Mouse (Mus musculus): Measurements from ENCODE around the gene Cyp4f15.
"Not testable (repeated sequence)": the region's sequence is repeated elsewhere in the genome, so short reads cannot be mapped to it uniquely, and the experiment has no call there.

Cyp4f15 gene

DNA sequence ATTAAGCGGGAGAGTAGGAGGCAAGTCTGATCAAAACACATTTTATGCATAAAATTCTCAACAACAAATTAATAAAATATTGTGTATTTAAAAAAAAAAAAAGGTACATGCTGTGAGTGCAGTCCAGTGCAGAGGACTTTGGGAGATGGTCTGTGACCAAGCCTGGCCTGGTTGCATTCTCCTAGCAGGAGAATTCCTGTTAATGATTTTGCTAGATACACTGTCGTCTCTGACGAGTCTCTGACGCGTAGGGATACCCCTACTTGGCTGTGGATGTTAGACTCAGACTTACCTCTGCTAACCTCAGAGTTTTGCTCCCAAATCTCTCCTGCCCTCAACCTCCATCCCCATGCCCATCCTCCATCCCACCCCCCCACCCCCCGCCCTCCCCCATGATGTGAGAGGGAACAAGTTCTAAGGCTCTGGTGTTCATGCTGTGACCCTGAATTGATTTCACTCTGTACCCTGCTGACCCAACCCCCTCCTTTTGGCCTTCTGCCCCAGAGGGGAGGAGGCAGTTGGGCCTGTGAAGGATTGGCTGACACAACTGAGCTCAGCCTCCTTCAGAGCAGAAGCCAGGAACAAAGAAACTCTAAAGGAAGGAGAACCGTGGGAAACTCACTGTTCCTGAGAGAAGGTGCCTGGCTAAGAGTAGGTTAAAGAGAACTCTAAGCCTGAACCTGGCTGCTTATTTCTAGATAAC lies at the start of gene Cyp4f15:
Gene Cyp4f15, plus strand, starts transcription at position 580 of the 703 bp plus-strand sequence.
- DNase-seq (ENCODE audit: low spot score in 2 of 2) = peak; percentile 78 to 82

DNA sequence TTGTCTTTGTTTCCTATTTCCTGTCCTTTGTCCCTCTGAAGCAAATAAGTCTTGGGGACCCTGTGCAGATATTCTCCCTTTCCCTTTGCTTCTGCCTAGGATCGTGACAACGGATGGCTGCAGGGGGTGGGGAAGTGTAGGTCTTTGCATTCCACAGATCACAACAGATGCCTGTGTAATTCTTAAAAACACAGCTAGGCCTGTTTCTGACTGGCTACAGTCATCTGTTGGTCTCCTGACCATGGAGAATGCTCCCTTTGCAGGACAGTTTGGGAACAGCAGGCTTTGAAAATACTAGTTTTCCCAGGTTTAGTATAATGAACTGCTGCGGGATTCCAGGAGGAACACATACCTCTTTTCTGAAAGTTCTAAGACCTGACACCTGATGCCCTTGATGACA lies 49.1 kb upstream of the Cyp4f15 start:
- no peak for DNase-seq (ENCODE audit: low spot score in 2 of 2)

GRCm38 (mm10) chr17:32637151-32637550 lies 48.3 kb upstream of the Cyp4f15 start:
- DNase-seq (ENCODE audit: low spot score in 2 of 2) = no peak

GRCm38 (mm10) chr17:32646631-32647030 lies 38.8 kb upstream of the Cyp4f15 start:
- no peak for DNase-seq (ENCODE audit: low spot score in 2 of 2)

DNA sequence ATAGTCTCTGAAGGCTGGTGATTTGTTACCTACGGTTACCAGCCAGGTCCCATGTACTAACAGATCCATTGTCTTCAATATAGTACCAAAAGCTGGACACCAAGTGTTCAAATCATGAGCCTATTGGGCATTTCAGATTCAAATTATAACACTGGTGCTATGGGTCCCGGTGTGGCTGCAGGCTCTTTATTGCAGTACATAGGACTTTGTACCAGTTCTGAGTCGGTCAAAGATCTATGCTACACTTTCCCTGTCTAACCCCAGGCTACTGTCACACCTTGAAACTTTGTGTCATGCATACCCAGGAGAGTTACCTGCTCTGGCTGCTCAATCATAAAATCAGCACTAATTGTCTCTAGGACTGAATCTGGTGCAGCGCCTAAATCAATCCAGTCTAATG lies 31.6 kb upstream of the Cyp4f15 start:
- no peak for DNase-seq (ENCODE audit: low spot score in 2 of 2)

- DNase-seq (ENCODE audit: low spot score in 2 of 2) = no peak
Observed at GRCm38 (mm10) chr17:32657041-32657440, 28.4 kb upstream of the Cyp4f15 start.

DNA sequence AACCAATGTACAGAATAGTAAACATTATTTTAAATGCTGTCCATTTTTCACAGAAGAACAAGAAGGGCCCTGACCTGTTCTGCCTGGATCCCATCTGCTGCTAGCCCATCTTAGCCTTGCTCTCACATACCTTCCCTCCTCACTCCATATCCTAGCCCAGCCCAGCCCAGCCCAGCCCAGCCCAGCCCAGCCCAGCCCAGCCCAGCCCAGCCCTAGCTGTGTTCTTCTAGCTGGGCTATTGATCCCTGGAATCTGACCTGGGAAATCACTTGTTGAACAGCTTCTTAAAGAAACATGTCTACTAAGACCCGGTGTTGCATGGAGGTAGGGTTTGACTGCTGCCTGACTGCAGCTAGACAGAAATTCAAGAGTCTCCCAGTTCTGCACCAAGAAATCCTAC lies 27.2 kb upstream of the Cyp4f15 start:
- DNase-seq (ENCODE audit: low spot score in 2 of 2) = no peak

- peak; percentile 40 to 53 for DNase-seq (ENCODE audit: low spot score in 2 of 2)
Observed at GRCm38 (mm10) chr17:32658712-32659111, 26.7 kb upstream of the Cyp4f15 start, which contains the start of gene Cyp4f40. Cyp4f40 (plus strand) TSS chr17:32658900.

DNA sequence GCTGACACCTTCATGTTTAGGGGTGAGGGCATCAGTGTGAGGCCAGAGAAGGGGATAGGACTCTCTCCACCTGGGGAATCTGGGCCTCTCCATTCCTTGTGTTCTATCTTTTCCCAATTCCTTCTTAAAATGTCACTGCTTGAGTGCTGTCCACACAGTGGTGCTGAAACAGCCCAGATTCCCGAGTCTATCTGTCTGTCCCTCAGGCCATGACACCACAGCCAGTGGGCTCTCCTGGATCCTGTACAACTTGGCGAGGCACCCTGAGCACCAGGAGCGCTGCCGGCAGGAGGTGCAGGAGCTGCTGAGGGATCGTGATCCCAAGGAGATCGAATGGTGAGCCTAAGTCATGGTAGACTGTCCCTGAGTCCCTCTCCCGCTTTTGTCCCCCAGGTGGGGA lies 11.5 kb upstream of the Cyp4f15 start:
- DNase-seq (ENCODE audit: low spot score in 2 of 2) = no peak

DNA sequence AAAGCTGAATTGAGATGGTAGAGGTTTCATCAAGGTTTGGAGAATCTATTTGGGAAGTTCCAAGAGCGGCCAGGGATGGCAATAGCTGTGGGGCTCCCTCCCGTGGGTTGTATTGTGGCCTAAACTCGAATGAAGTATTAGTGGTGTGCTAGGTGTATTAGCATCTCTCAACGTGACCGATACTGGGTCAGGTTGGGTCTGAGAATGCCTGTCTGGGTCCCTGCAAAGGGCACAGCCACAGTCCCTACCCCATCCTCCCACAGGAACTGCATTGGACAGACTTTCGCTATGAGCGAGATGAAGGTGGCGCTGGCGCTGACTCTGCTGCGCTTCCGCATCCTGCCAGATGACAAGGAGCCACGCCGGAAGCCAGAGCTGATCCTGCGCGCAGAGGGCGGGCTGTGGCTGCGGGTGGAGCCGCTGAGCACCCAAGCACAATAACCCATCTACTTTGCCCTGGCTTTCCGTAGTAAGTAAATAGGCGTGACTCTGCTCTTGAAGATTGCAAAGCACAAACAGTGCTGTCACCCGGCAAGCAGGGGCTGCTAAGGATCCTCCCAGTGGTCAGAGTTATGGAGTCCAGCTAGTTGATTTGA lies 9.3 kb upstream of the Cyp4f15 start:
- no peak for DNase-seq (ENCODE audit: low spot score in 2 of 2)

DNA sequence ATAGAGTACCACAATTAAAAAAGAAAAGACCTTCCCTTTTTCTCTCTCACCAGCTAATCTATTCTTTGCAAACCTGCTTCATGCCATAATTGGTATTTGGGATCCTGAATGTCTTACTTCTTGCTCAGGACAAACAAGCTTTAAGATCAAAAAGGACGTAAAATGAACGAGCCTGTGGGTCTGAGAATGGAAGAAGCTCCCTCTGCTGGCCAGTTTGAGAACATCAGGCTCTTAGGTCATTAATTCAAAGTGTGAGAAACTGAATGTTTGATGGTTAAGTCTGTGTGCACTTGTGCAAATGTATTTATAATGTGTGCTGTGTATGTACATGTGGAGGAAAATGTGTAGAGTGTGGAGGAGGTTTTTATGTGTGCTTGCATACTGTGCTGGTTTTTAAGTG lies 5.0 kb upstream of the Cyp4f15 start:
- peak; percentile 44 to 65 for DNase-seq (ENCODE audit: low spot score in 2 of 2)

- DNase-seq (ENCODE audit: low spot score in 2 of 2) = no peak
Observed at GRCm38 (mm10) chr17:32686722-32687121, 1.3 kb downstream of the Cyp4f15 start.

DNA sequence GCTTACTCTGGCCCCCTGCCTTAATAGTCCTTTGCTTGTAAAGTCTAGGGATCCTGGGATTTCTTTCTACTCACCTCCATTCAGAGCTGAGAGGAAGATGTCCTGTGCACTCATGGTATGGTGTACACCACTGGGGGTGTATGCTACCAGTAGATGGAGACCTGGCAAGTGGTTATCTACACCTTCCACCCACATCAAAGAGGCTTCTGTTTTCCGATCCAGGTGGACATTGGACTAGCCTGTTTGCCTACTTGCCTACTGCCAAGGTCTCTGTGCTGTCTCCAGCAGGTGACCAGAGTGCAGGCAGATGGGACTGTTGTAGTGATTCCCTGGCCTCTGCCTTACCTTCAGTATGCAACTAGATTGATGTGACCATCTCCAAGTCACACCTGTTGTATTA lies 5.5 kb downstream of the Cyp4f15 start:
- no peak for DNase-seq (ENCODE audit: low spot score in 2 of 2)

- DNase-seq (ENCODE audit: low spot score in 2 of 2) = peak in 1 of 2 experiments; percentile 25
Observed at GRCm38 (mm10) chr17:32702826-32703225, 17.4 kb downstream of the Cyp4f15 start.

- DNase-seq (ENCODE audit: low spot score in 2 of 2) = not testable (repeated sequence)
Observed at GRCm38 (mm10) chr17:32710541-32710940, 25.1 kb downstream of the Cyp4f15 start.

DNA sequence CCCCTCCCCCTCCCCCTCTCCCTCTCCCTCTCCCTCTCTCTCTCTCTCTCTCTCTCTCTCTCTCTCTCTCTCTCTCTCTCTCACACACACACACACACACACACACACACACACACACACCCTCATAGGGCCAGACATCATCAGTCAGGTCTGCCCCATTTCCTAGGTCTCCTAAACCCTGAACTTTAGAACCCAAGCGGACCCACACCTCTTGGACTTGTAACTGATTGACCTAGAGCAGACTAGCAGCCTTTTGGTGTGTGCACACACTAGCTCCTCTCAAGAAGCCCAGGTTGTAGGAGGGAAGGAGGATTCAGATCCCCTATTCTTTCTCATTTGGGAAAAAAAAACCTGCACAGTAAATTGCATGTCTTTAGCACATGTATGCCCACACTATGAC lies 36.7 kb downstream of the Cyp4f15 start:
- not testable (repeated sequence) for DNase-seq (ENCODE audit: low spot score in 2 of 2)

DNA sequence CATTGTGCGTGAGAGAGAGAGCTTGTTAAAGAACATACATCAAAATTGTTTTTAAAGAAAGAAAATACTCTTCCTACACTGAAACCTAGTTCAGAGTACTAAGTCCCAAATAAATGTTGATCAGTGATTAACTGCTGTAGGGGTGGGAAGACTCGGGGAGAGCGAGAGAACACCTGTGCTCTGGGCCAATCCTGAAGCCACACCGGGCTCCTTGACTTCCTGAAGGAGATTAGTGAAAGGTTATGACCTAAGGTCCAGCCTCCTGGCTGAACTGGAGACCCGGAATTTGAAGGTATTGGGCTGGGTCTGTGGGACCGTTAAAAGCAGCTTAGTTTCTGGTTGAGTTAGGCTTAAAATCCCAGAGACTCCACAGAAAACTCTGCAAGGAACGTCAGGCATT lies 37.3 kb downstream of the Cyp4f15 start:
- DNase-seq (ENCODE audit: low spot score in 2 of 2) = no peak

DNA sequence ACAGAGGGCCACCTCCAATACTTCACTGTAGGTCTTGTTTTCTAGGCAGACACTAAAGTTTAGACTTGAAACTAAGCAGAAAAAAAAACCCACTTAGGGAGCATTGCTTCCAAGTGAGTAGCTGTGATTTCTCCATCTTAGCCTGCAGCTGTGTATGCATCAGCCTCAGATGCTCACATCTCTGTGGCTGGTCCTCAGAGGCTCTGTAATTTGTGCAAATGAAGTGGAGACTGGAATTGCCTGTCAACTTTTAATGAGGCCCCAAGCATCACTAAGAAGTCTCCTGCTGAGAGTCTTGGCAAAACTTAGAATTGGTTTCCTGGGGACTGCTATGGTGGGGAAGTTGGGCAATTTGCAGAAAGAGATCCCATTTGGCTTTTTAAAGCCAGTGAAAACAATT lies 40.9 kb downstream of the Cyp4f15 start:
- DNase-seq (ENCODE audit: low spot score in 2 of 2) = not testable (repeated sequence)

- no peak for DNase-seq (ENCODE audit: low spot score in 2 of 2)
Observed at GRCm38 (mm10) chr17:32729029-32729428, 43.6 kb downstream of the Cyp4f15 start.

DNA sequence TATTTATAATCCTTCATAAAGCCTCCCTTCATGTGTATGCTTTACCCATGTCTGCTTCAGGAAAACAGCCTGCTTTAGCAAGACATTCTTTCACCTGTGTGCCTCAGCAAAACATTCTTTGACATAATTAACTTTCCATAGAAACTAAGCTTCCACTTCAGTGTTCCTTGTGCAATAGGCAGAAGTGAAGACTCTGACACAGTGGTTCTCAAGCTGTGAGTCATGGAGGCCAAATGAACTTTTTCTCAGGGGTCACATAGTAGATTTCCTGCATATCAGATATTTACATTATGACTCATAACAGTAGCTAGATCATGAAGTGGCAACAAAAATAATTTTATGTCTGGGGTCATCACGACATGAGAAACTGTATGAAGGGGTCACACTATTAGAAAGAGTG lies 53.0 kb downstream of the Cyp4f15 start:
- no peak for DNase-seq (ENCODE audit: low spot score in 2 of 2)

GRCm38 (mm10) chr17:32741057-32741456 lies 55.6 kb downstream of the Cyp4f15 start:
- DNase-seq (ENCODE audit: low spot score in 2 of 2) = no peak

DNA sequence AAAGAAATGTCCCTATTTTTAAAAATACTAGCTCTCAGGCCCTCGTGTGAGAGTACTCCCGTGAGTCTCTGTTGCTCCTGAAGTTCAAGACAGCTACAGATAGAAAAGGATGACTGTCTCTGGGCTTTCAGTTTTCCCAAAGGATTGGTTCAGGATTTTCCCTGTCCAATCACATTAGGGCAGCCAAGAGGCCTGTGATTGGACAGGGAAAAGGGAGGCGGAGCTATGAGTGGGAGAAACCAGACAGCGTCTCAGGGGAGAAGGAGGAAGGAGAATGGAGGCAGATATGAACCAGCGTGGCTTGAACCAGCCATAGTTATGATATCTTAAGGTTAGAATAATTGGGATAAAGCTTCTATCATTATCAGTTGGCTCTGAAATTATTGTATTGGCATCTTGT lies 65.2 kb downstream of the Cyp4f15 start:
- DNase-seq (ENCODE audit: low spot score in 2 of 2) = no peak

Measured in right cerebral cortex, postnatal 10 days (tissue).